Mouse (Mus musculus) kidney, embryonic 14.5 days (tissue): ENCODE measurements around the gene Cdiptos. TPM values are rescaled to one million over a fixed set of nuclear protein-coding genes. Genes with fewer than 3 reads are reported as not detected.

ENCODE experiments used
- ATAC-seq: fragments of 200-750 bp; cut with Nextera tagmentation; 2 replicates; pipeline ENCODE4 v1.8.0; 2017; ENCODE audit warnings: moderate number of reproducible peaks, mild to moderate bottlenecking, moderate TSS enrichment, moderate library complexity; ENCODE audit not compliant: low FRiP score, low TSS enrichment
- H3K27ac ChIP-seq: fragments of 300-500 bp; sonication (generic); 2 replicates; pipeline ENCODE4 v1.5.1; 2014; ENCODE audit warnings: low read depth, mild to moderate bottlenecking, low read length, moderate library complexity, mixed read lengths
- H3K27me3 ChIP-seq: fragments of 300-500 bp; sonication (generic); 2 replicates; pipeline ENCODE4 v1.6.1; 2014; ENCODE audit warnings: mild to moderate bottlenecking, low read length; ENCODE audit not compliant: control insufficient read depth, insufficient read depth
- H3K36me3 ChIP-seq: fragments of 300-500 bp; sonication (generic); 2 replicates; pipeline ENCODE4 v1.6.1; 2014; ENCODE audit warnings: low read length, mixed read lengths; ENCODE audit not compliant: control insufficient read depth, insufficient read depth
- H3K4me1 ChIP-seq: fragments of 300-500 bp; sonication (generic); 2 replicates; pipeline ENCODE4 v1.6.1; 2014; ENCODE audit warnings: low read length, mixed read lengths; ENCODE audit not compliant: control insufficient read depth, insufficient read depth
- H3K4me2 ChIP-seq: fragments of 300-500 bp; sonication (generic); replicated peaks from 2 replicates; pipeline ENCODE4 v1.6.1; 2014; ENCODE audit warnings: low read depth, mild to moderate bottlenecking, low read length
- H3K4me3 ChIP-seq: fragments of 300-500 bp; sonication (generic); 2 replicates; pipeline ENCODE4 v1.5.1; 2014; ENCODE audit warnings: mild to moderate bottlenecking, low read length
- H3K9ac ChIP-seq: fragments of 300-500 bp; sonication (generic); 2 replicates; pipeline ENCODE4 v1.6.1; 2014; ENCODE audit warnings: low read depth, mild to moderate bottlenecking, low read length, moderate library complexity
- H3K9me3 ChIP-seq: fragments of 300-500 bp; sonication (generic); 2 replicates; pipeline ENCODE4 v1.6.1; 2016; ENCODE audit warnings: low read length; ENCODE audit not compliant: control insufficient read depth
- WGBS: fragments of 180-500 bp; shearing (Covaris S2); extraction: QIAGEN DNeasy Blood & Tissue Kit; methylation state at CpG from one replicate; pipeline ENCODE4 v1.1.7; 2014; 5-methylcytosine and 5-hydroxymethylcytosine counted together
- polyA plus RNA-seq: library from polyadenylated mRNA; unstranded; fragments of >200 nt; fragmentation: Nextera tagmentation; extraction: Ambion mirVana; gene quantifications from 2 replicates; pipeline ENCODE4 v1.2.1, GENCODE M21; 2014

Gene Cdiptos
- 1.3 and 2.5 TPM in 2 replicates for polyA plus RNA-seq

- Histone ChIP-seq H3K4me2 (peak within 1 kb of the TSS; percentile 58), H3K9ac (peak within 1 kb of the TSS; percentile 99), H3K27me3 (no peaks in the 10 kb centered on the region), H3K27ac (peak within 1 kb of the TSS; percentile 97), H3K4me1 (peaks cover 4% of the 10 kb centered on the region; the same call in 1 of the 2 replicates), H3K9me3 (no peaks in the 10 kb centered on the region), H3K4me3 (peak within 1 kb of the TSS; percentile 100), H3K36me3 (peaks cover 30% of the 10 kb centered on the region)
- peak; percentile 96 for ATAC-seq
- WGBS = under 1% methylated on average over 55 of the region's 55 CpGs
Observed at GRCm38 (mm10) chr7:126975950-126976866, at the start of gene Cdiptos. Gene Cdiptos (minus strand): TSS chr7:126976098.

GRCm38 (mm10) chr7:127024755-127025555 is 49.1 kb upstream of the Cdiptos start:
- Histone ChIP-seq H3K4me1 (peaks cover 48% of the 10 kb centered on the region), H3K9ac (peak overlapping the region; percentile 96), H3K4me2 (peak overlapping the region; percentile 87), H3K27ac (peak overlapping the region; percentile 99), H3K36me3 (peaks cover 54% of the 10 kb centered on the region), H3K9me3 (no peaks in the 10 kb centered on the region), H3K27me3 (no peaks in the 10 kb centered on the region), H3K4me3 (peak overlapping the region; percentile 94)
- WGBS = under 1% methylated on average over 30 of the region's 30 CpGs
- ATAC-seq = peak; percentile 18

GRCm38 (mm10) chr7:127023896-127024690 is 48.2 kb upstream of the Cdiptos start:
- Histone ChIP-seq H3K4me1 (peaks cover 52% of the 10 kb centered on the region), H3K36me3 (peaks cover 45% of the 10 kb centered on the region), H3K27me3 (no peaks in the 10 kb centered on the region), H3K27ac (peak overlapping the region; percentile 37; the same call in 1 of the 2 replicates), H3K9me3 (no peaks in the 10 kb centered on the region), H3K9ac (peak overlapping the region; percentile 96), H3K4me3 (peak overlapping the region; percentile 94), H3K4me2 (peak overlapping the region; percentile 87)
- ATAC-seq = no peak
- WGBS = 24% methylated on average over 19 of the region's 19 CpGs

- Histone ChIP-seq H3K27ac (no peak overlapping the region), H3K27me3 (no peaks in the 10 kb centered on the region), H3K9ac (peak overlapping the region; percentile 96; the same call in 1 of the 2 replicates), H3K4me3 (peak overlapping the region; percentile 94), H3K9me3 (no peaks in the 10 kb centered on the region), H3K36me3 (peaks cover 37% of the 10 kb centered on the region), H3K4me2 (peak overlapping the region; percentile 87), H3K4me1 (peaks cover 60% of the 10 kb centered on the region)
- WGBS = 83% methylated on average over 13 of the region's 13 CpGs
- ATAC-seq = no peak
Observed at GRCm38 (mm10) chr7:127023272-127023691, 47.4 kb upstream of the Cdiptos start.

- WGBS = 88% methylated on average over 7 of the region's 7 CpGs
- H3K27me3 ChIP-seq = no peaks in the 10 kb centered on the region
- H3K9me3 ChIP-seq = no peaks in the 10 kb centered on the region
- peak overlapping the region; percentile 11; the same call in 1 of the 2 replicates for H3K4me2 ChIP-seq
- peaks cover 60% of the 10 kb centered on the region for H3K4me1 ChIP-seq
- H3K9ac ChIP-seq = peak overlapping the region; percentile 96; the same call in 1 of the 2 replicates
- H3K36me3 ChIP-seq = peaks cover 32% of the 10 kb centered on the region
- no peak for ATAC-seq
- H3K27ac ChIP-seq = no peak overlapping the region
- no peak overlapping the region for H3K4me3 ChIP-seq
Observed at GRCm38 (mm10) chr7:127022528-127023271, 46.8 kb upstream of the Cdiptos start.

GRCm38 (mm10) chr7:127021563-127022527 is 45.9 kb upstream of the Cdiptos start:
- peaks cover 63% of the 10 kb centered on the region for H3K4me1 ChIP-seq
- H3K9me3 ChIP-seq = no peaks in the 10 kb centered on the region
- H3K27ac ChIP-seq = peak overlapping the region; percentile 77; the same call in 1 of the 2 replicates
- peaks cover 32% of the 10 kb centered on the region for H3K36me3 ChIP-seq
- H3K4me3 ChIP-seq = peak overlapping the region; percentile 53
- H3K4me2 ChIP-seq = peak overlapping the region; percentile 86
- no peak for ATAC-seq
- peak overlapping the region; percentile 61; the same call in 1 of the 2 replicates for H3K9ac ChIP-seq
- 40% methylated on average over 5 of the region's 5 CpGs for WGBS
- H3K27me3 ChIP-seq = no peaks in the 10 kb centered on the region

GRCm38 (mm10) chr7:127020901-127021562 is 45.1 kb upstream of the Cdiptos start, which contains the start of the genes Gm42742 and Prrt2:
Gene Gm42742 (minus strand): TSS chr7:127021097.
Gene Prrt2 (minus strand): TSS chr7:127021211.
- peak within 1 kb of the TSS; percentile 53 for H3K4me3 ChIP-seq
- under 1% methylated on average over 37 of the region's 37 CpGs for WGBS
- H3K27me3 ChIP-seq = no peaks in the 10 kb centered on the region
- H3K9ac ChIP-seq = peak within 1 kb of the TSS; percentile 61
- H3K36me3 ChIP-seq = peaks cover 32% of the 10 kb centered on the region
- peak within 1 kb of the TSS; percentile 86 for H3K4me2 ChIP-seq
- no peaks in the 10 kb centered on the region for H3K9me3 ChIP-seq
- ATAC-seq = peak; percentile 8; the same call in 1 of the 2 replicates
- H3K27ac ChIP-seq = peak within 1 kb of the TSS; percentile 77; the same call in 1 of the 2 replicates
- H3K4me1 ChIP-seq = peaks cover 63% of the 10 kb centered on the region
